Mouse (Mus musculus) urinary bladder, postnatal 14 days (tissue): ENCODE measurements around the gene Hist1h3g.
"Not testable (repeated sequence)": the region's sequence is repeated elsewhere in the genome, so short reads cannot be mapped to it uniquely, and the experiment has no call there.

Experiments
- DNase-seq: peaks from one replicate; pipeline ENCODE4 v3.0.0; 2021; ENCODE audit warnings: low spot score

The Hist1h3g gene

GRCm38 (mm10) chr13:23536076-23536822, 1.0 kb downstream of the Hist1h3g start:
- no peak for DNase-seq

- no peak for DNase-seq
These were observed 1.9 kb downstream of the Hist1h3g start for GRCm38 (mm10) chr13:23537006-23537710.

- DNase-seq = no peak
These were observed 3.0 kb downstream of the Hist1h3g start for GRCm38 (mm10) chr13:23538249-23538648.

- not testable (repeated sequence) for DNase-seq
These were observed 4.6 kb downstream of the Hist1h3g start for GRCm38 (mm10) chr13:23539821-23540220.

- DNase-seq = no peak
These were observed 6.3 kb downstream of the Hist1h3g start for GRCm38 (mm10) chr13:23541497-23541896.

- not testable (repeated sequence) for DNase-seq
These were observed 7.2 kb downstream of the Hist1h3g start for GRCm38 (mm10) chr13:23542225-23542980.

GRCm38 (mm10) chr13:23542999-23543607, 7.9 kb downstream of the Hist1h3g start, which contains the start of gene Hist1h2bh:
TSS of gene Hist1h2bh (minus strand) at chr13:23543392.
- DNase-seq = peak; percentile 59

GRCm38 (mm10) chr13:23543965-23544786, 9.0 kb downstream of the Hist1h3g start, which contains the start of gene Hist1h3f:
TSS of gene Hist1h3f (plus strand) at chr13:23544052.
- DNase-seq = peak; percentile 62

GRCm38 (mm10) chr13:23544787-23545120, 9.5 kb downstream of the Hist1h3g start:
- not testable (repeated sequence) for DNase-seq

- DNase-seq = no peak
These were observed 11.5 kb downstream of the Hist1h3g start for GRCm38 (mm10) chr13:23546694-23547093.

- DNase-seq = no peak
These were observed 15.5 kb downstream of the Hist1h3g start for GRCm38 (mm10) chr13:23550761-23551145.

GRCm38 (mm10) chr13:23551146-23551834, 16.1 kb downstream of the Hist1h3g start, which contains the start of gene Hist1h4f:
TSS of gene Hist1h4f (minus strand) at chr13:23551648.
- peak; percentile 89 for DNase-seq

- no peak for DNase-seq
These were observed 17.0 kb downstream of the Hist1h3g start for GRCm38 (mm10) chr13:23551931-23552914.

- DNase-seq = no peak
These were observed 17.7 kb downstream of the Hist1h3g start, which contains the start of gene Hist1h1d for GRCm38 (mm10) chr13:23552962-23553361. TSS of gene Hist1h1d (plus strand) at chr13:23553262.

GRCm38 (mm10) chr13:23554393-23554792, 19.2 kb downstream of the Hist1h3g start:
- no peak for DNase-seq

- DNase-seq = peak; percentile 80
These were observed 20.0 kb downstream of the Hist1h3g start for GRCm38 (mm10) chr13:23554925-23555838.

GRCm38 (mm10) chr13:23555839-23556416, 20.7 kb downstream of the Hist1h3g start:
- DNase-seq = peak; percentile 64

GRCm38 (mm10) chr13:23556906-23557305, 21.7 kb downstream of the Hist1h3g start:
- no peak for DNase-seq
